Mouse (Mus musculus) naive thymus-derived CD4-positive, alpha-beta T cell, adult 2 months (primary cell): Measurements from ENCODE around the gene Smad1.

Source experiments
- DNase-seq: peaks from one replicate; pipeline ENCODE4 v3.0.0-alpha.2; 2011; ENCODE audit warnings: low read depth

Smad1 gene

GRCm38 (mm10) chr8:79382857-79383262, 16.5 kb downstream of the Smad1 start:
- no peak for DNase-seq

- no peak for DNase-seq
Observed at GRCm38 (mm10) chr8:79381771-79382170, 17.5 kb downstream of the Smad1 start.

DNA sequence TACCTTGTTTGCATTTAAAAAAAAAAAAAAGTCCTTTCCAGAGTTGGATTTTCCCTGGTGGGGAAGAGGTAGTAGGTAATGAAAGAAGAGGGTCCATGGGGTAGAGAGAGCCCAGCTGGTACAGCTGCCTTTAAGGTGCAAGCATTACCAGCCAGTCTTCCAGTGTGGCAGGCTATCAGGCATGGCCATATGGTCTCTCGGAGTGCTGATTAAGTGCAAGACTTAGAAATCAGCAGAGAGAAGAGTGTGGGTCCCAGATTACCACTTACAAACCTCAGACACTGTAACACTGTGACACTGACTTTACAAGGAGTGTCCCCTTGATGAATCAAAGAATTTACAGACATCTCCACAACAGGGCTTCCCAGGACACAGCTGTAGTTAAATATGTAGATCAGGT, 18.9 kb downstream of the Smad1 start:
- no peak for DNase-seq

GRCm38 (mm10) chr8:79379971-79380370, 19.3 kb downstream of the Smad1 start:
- no peak for DNase-seq

GRCm38 (mm10) chr8:79376648-79377047, 22.7 kb downstream of the Smad1 start:
- no peak for DNase-seq

DNA sequence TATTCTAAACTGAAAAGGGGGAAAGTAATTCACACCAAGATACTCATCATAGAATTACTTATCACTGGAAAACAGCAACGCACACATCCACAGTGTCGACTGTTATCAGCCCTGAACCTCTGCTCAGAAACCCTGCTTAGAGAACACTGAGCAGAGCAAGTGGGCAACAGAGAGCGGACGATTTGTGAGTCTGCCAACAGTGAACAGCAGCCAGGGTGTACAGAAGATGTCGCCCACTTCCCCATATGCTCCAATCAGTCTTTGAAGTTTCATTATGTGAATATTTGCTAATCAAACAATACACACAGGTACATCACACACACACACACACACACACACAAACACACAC, 23.6 kb downstream of the Smad1 start:
- DNase-seq = no peak

DNA sequence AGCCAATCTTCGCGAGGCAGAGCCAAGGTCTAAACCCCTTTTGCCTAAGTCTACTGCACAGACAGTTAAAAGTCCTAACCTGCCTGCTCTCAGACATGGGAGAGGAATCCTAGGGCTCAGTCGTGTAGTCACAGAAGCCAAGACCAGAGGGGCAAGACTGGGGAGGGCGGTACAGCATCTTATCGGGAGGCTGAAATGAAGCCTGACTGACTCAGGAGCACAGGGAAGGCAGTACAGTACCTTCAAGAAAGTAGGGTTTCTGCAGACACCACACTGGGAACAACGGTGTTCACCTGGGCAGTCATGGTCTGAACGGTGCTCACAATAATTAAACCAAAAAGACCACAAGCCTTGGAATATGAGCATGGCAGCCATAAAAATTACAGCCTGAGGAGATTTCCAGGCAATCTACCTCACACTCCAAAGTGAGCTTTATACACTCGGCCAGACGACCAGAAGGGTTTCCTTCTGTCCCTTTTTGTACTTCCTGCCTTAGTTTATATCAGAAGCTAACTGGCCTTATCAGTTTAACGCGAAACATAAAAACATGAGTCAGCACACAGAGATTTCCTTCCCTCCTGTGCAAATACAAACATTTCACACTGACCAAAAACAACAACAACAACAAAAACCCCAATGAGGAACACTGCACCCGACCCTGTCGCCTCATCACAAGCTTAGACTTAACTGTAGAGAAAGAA, 24.1 kb downstream of the Smad1 start:
- peak; percentile 15 for DNase-seq

GRCm38 (mm10) chr8:79374410-79374809, 24.9 kb downstream of the Smad1 start:
- DNase-seq = no peak

DNA sequence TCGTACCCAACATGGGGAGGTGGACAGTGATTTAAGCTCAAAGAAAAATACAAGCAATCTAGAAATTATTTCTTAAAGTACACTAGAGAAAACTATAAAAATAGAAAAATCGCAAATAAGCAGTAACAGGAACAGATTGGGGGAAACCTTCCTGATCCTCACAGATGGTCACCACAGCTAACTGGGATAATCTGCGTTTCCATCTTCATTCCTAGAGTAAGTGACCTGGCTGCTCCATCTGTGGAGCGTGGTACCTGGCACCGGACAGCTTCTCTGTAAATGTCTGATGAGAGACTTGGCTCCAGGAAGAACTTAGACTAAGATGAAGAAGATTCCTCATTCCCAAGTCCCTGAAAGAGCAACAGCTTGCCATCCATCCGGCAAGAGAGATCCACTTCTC, 25.8 kb downstream of the Smad1 start:
- DNase-seq = no peak

GRCm38 (mm10) chr8:79372960-79373359, 26.4 kb downstream of the Smad1 start:
- no peak for DNase-seq

DNA sequence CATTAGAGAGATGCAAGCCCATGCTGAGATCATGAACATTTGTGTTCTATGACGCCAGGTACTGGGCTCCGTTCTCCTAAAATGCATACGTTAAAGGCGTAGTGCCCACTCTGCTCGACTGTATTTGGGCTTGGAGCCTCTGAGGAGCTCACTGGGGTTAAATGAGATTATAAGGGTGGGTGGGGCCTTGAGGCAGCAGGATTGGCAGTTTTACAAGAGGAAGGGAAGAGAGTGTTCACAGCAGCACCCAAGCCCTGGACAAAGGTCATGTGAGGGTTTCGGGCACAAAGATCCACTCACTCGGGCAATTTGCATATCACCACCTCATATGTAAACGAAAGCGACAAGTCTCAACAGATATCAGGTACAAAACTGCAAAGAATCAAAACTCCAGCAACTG, 26.8 kb downstream of the Smad1 start:
- DNase-seq = no peak

DNA sequence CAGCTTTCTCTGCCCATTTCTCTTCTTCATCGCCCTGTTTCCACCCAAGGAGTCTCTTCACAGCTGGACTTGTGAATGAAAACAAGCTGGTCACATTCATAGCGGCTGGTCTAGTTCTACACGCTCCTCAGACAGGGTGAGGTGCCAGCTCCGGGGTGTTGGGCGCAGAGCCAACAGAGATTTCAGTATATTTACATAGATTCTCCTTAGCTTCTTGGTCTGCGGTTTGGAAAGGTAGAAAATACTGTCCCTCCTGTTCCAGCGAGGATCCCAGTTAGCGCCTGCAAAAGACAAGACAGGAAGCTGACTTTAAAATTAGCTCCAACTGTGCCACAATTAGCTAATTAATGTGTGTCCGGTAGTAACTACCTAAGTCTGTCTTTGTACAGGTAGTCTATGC, 27.2 kb downstream of the Smad1 start:
- DNase-seq = no peak

- peak; percentile 61 for DNase-seq
Observed at GRCm38 (mm10) chr8:79370646-79371290, 28.6 kb downstream of the Smad1 start.

GRCm38 (mm10) chr8:79369163-79369562, 30.2 kb downstream of the Smad1 start:
- no peak for DNase-seq

DNA sequence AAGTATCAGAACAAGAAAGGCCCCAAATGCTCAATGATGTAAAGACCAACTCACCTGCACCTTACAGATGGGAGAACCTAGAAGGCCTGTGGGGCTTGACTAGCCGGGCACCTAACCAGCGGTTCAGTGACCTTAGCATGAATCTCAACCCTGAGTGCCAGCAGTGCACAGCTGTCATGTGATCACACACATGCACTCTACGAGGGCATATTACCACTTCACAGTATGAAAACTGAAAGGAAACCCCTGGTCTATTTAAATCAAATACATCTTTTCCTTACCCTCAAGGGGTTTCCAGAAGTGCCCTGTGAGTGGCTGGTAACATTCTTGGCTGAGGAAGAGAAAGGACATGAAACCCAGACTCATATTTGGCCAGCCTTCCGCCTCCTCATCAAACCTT, 31.4 kb downstream of the Smad1 start:
- no peak for DNase-seq

DNA sequence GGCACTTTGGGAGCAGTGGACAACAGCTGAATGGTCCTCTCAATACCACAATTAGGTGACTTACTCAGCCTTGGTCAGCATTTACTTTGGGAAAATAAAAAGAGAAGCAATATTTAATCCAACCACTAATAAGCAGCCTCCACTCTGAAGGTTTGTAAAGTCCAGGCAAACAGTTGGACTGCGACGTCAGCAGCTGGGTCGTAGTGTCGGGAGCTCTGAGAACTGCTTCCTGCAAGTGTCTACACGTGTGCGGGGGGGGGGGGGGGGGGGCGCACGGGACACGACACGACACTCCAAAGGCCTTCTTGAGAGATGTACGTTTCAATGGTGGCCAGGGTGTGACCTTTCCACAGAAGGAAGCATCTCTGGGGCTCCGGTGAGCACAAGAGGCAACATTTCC, 32.0 kb downstream of the Smad1 start:
- DNase-seq = no peak

DNA sequence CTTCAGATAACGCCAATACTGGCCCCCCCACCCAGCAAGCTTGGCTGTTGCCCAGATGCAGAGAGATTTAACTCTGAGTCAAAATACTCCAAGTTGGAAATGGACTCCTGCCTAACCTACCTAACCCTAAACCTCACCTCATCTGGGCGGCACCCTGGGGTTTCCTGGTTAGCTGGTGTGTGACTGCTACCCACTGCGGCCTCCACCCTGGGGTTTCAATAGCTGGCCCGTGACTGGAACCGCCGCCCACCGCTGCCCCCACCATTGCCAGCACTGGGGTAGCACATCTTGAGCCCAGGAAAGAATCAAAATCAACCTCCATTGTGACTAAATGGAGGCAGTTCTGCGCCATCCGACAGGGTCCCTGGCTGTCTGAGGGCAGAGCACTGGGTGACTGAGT, 33.1 kb downstream of the Smad1 start:
- DNase-seq = no peak

DNA sequence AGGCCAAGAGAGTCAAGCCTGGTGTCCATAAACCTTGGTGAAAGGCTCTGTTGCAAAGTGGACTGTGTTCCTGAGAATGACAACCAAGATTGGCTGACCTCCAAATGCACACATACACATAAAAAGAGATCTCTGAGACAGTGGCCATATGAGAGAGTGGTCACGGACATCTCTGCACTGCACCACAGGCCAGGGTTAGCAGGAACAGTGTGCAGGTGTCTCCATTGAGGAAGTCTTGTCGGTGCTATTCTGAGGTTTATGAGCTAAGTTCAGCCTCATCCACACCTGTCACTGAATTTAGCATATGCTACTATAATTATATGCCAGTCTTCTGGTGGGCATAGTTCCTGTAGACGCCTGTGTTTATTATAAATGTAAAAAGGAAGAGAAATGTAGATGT, 33.6 kb downstream of the Smad1 start:
- DNase-seq = no peak

DNA sequence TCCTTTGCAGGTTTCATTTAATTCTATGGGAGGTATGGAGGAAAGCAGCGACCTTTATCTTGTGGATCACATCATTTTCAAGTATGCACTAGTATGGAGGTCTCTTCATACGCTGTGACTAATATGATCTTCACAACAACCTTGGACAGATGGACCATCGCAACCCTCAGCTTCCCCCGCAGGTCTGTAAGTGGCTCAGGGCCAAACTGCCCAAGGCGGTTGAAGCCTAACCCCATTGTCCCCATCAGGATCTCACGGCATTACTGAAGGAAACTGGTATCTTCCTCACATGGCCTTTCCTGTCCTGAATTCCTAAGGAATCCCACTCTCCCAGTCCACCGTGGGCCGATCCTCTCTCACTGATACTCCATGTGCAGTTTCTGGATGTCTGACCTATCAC, 34.5 kb downstream of the Smad1 start:
- no peak for DNase-seq

GRCm38 (mm10) chr8:79362430-79362829, 36.9 kb downstream of the Smad1 start:
- no peak for DNase-seq

DNA sequence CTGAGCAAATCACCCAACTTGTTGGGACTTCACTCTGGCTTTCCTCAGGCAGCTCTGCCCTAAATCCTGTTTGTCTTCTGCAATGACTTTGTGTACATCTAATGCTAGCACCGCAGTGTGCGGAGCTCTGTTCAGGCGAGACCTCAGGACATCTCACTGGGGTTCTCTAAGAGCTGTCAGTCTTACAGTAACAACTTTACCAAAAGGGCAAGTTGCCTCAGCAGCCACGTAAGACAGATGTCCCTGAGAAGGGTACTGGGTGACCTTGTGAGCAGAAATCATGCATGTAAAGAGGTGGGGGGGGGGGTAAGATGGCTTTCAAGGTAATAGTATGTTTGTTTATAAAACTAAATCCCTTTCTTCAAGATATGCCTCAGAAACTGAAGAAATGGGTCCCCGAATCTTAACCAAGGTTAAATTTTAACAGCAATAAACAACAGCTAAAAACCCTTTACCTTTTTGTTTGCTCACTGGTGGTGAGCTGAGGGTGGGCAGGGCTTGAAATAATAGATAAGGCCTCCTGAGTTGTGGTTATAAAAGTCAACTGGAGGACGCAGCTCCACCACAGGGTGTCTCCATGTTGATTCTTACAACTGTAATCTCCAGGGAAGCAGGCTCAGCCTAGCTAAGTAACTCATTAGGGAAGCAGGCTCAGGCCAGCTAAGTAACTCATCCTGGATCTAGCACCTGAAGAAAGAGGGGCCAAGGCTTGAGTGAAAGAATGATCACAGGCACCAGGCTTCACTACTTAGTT, 38.4 kb downstream of the Smad1 start:
- no peak for DNase-seq

DNA sequence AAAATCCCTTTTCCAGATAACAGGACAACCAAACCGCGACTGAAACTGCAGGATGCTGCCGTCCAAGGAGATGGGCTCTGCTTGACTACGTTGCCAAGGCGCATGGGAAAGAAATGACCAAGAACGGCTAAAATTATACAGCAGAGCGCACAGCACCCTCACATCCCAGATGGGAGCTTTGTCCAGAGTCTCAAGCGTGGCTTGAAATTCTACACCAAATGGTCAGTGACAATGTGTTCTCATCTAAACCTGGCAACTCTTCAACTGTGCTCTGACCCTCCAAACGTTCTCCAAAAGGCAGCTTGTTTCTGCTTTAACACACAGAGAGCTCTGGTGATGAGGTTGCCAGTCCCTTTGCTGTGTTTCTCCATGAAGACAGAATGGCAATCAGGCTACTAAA, 39.0 kb downstream of the Smad1 start:
- DNase-seq = no peak

DNA sequence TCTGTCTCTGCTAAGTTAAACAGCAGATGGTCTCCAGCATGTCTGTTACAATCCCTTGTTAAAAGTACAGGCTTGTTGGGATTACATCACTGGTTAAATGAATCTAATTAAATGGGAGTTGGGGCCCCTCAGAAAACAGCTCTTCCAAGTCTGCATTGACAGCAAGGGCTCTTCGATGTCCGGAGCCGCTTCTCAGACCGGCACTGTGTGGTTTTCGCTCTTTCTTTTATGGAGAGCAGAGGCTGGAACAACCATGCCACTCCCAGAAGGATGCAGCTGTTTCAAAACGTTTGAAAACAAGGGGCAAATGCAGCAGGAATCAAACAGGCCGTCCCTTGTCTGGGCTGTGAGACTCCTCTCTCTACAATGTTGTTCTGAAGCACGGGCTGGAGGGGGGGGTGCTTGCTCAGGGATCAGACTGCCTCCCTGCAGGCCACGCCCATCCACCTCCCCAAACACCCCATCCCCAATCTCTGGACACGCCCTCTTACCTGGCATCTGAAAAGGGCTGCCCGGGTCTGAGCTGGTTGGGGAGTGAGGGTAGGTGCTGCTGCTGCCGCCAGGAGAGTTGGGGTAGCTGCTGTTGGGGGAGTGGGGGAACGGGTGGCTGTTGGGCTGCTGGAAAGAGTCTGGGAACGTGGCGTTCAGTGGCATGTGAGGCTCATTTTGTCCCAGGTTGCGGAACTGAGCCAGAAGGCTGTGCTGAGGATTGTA, 43.4 kb downstream of the Smad1 start:
- no peak for DNase-seq
